In the genomic region with DNA sequence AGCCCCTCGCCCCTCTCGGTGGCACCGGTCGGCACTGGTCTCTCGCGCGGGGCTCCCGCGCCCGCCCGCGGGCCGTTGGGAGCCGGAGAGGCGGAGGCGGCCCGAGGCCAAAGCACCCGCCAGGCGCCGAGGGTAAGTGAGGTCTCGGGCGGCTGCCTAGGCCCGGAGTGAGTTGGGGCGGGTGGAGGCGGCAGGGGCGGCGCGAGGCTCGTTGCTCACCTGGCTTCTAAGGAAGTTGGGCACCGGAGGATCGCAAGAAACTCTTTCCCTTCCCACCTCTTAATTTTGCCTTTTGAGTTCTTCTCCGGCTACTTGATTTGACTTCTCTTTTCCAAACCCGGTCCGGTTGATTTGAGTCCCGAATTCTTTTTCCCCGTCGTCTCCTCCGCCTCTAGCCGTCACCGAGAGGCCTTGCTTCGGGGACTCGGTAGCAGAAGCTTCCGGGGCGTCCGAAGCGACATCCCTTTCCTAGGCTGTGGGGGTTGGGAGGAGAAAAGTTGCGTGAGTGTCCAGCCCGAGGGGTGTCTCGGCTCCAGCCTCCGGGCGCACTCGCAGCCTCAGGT, we compare ENCODE assay signal across 7 mouse cellular contexts. TPM values are rescaled to one million over a fixed set of nuclear protein-coding genes. Genes with fewer than 3 reads are reported as not detected.
DNase-seq lines count a peak whose midpoint lies in the region; ATAC-seq and TF ChIP-seq lines count a peak whose summit lies in the region.

No protein-coding gene starts in this region.

- H3K27me3 ChIP-seq in forebrain, embryonic 13.5 days: no peaks in the 10 kb centered on the region
- no peaks in the 10 kb centered on the region for H3K27me3 ChIP-seq in hindbrain, embryonic 10.5 days (ENCODE audit: insufficient read depth, poor library complexity, severe bottlenecking)
- H3K27me3 ChIP-seq in megakaryocyte, embryonic 14.5 days (replicated peaks): no peaks in the 10 kb centered on the region
- no peaks in the 10 kb centered on the region for H3K27me3 ChIP-seq in small intestine, adult 2 months (ENCODE audit: control insufficient read depth, insufficient read depth, low read length)

- peak overlapping the region; percentile 94 for H3K4me2 ChIP-seq in forebrain, embryonic 13.5 days

- H3K9ac ChIP-seq in forebrain, embryonic 13.5 days: peak overlapping the region; percentile 95

- H3K9me3 ChIP-seq in forebrain, embryonic 13.5 days (replicated peaks): no peaks in the 10 kb centered on the region
- no peaks in the 10 kb centered on the region for H3K9me3 ChIP-seq in hindbrain, embryonic 10.5 days
- no peaks in the 10 kb centered on the region for H3K9me3 ChIP-seq in megakaryocyte, embryonic 14.5 days

- no peak for ATAC-seq in forebrain, embryonic 13.5 days

- H3K4me3 ChIP-seq in forebrain, embryonic 13.5 days: peak overlapping the region; percentile 97
- H3K4me3 ChIP-seq in hindbrain, embryonic 10.5 days: peak overlapping the region; percentile 96
- H3K4me3 ChIP-seq in megakaryocyte, embryonic 14.5 days (replicated peaks): peak overlapping the region; percentile 100
- H3K4me3 ChIP-seq in small intestine, adult 2 months (ENCODE audit: low read depth, low read length): peak overlapping the region; percentile 99

- WGBS in forebrain, embryonic 13.5 days: under 1% methylated on average over 49 of the region's 52 CpGs
- WGBS in hindbrain, embryonic 10.5 days: under 1% methylated on average over 52 of the region's 52 CpGs
- under 1% methylated on average over 52 of the region's 52 CpGs for WGBS in small intestine, adult 2 months

- TF ChIP-seq POLR2A in small intestine, adult 2 months (IDR thresholded peaks at IDR 0.05; ENCODE audit: low read depth, low read length): peak; percentile 30; the same call in 1 of the 2 replicates

- TF ChIP-seq CTCF in small intestine, adult 2 months (IDR thresholded peaks at IDR 0.05; ENCODE audit: extremely low read depth, insufficient read length, insufficient replicate concordance, low read depth, low read length): no peak

- peak; percentile 55 for DNase-seq in Muller cell, postnatal 12 days (ENCODE audit: inconsistent ontology term)
- peak; percentile 48 for DNase-seq in c-Kit-positive CD71-positive TER-119-negative erythroid progenitor cells, embryonic 14.5 days (ENCODE audit: low read depth)
- peak; percentile 49 for DNase-seq in hindbrain, embryonic 10.5 days (ENCODE audit: low spot score)
- DNase-seq in left cerebral cortex, postnatal 10 days (ENCODE audit: extremely low spot score in 1 of 2, low spot score in 2 of 2): peak; percentile 7 to 68

- peak overlapping the region; percentile 90 for H3K27ac ChIP-seq in forebrain, embryonic 13.5 days
- H3K27ac ChIP-seq in hindbrain, embryonic 10.5 days: peak overlapping the region; percentile 98
- peak overlapping the region; percentile 87 for H3K27ac ChIP-seq in small intestine, adult 2 months (ENCODE audit: insufficient read depth, low read depth, low read length)

- H3K36me3 ChIP-seq in forebrain, embryonic 13.5 days (ENCODE audit: poor library complexity, severe bottlenecking): peaks cover 8% of the 10 kb centered on the region; the same call in 1 of the 2 replicates
- H3K36me3 ChIP-seq in hindbrain, embryonic 10.5 days: peaks cover 23% of the 10 kb centered on the region
- peaks cover 41% of the 10 kb centered on the region for H3K36me3 ChIP-seq in megakaryocyte, embryonic 14.5 days (replicated peaks; ENCODE audit: low read length)
- H3K36me3 ChIP-seq in small intestine, adult 2 months (ENCODE audit: control insufficient read depth, insufficient read depth, low read length): peaks cover 7% of the 10 kb centered on the region

- peaks cover 21% of the 10 kb centered on the region for H3K4me1 ChIP-seq in forebrain, embryonic 13.5 days
- H3K4me1 ChIP-seq in hindbrain, embryonic 10.5 days (replicated peaks): peaks cover 22% of the 10 kb centered on the region
- peaks cover 48% of the 10 kb centered on the region for H3K4me1 ChIP-seq in megakaryocyte, embryonic 14.5 days
- peaks cover 17% of the 10 kb centered on the region; the same call in 1 of the 2 replicates for H3K4me1 ChIP-seq in small intestine, adult 2 months (ENCODE audit: control insufficient read depth, insufficient read depth, insufficient read length, low read length)

- intact Hi-C loops in left cerebral cortex, postnatal 10 days (cut with DNase I): loop anchor here (10.0 kb wide), 1 partner anchor 90 kb away; no protein-coding TSS in a partner anchor

RNA-seq across cellular contexts. Expression of gene Wapl, which starts 0.6 kb away (rescaled TPM):
- 25.1 and 26.6 TPM in 2 replicates for polyA plus RNA-seq in forebrain, embryonic 13.5 days (2015; fragmentation: Nextera tagmentation; extraction: Ambion mirVana)
- polyA plus RNA-seq in hindbrain, embryonic 10.5 days (2016; fragmentation: Nextera tagmentation; extraction: Ambion mirVana): 18.7 and 25.6 TPM in 2 replicates
- 10 to 100 TPM; 31.8 to 33.3 TPM for total RNA-seq in left cerebral cortex, postnatal 10 days (2021)
- 2.2 and 3.7 TPM in 2 replicates for polyA plus RNA-seq in megakaryocyte, embryonic 14.5 days (2012; ENCODE audit: insufficient read depth, low replicate concordance)
- polyA plus RNA-seq in small intestine, adult 2 months (2012; rRNA removed): 2.1 and 6.0 TPM in 2 replicates
